Mouse (Mus musculus): ENCODE measurements at regions not wholly inside any gene's neighbourhood (a gene's known extent, or its start where the extent isn't known, plus 50 kb on each side); places are given as distances from the start of the nearest gene placed in this dataset.

GRCm38 (mm10) chr3:65002578-65002977 lies 106.6 kb upstream of the Kcnab1 start:
- H3K4me2 ChIP-seq (ENCODE audit: low read depth, low read length) = no peak overlapping the region
- TF ChIP-seq CTCF (IDR thresholded peaks at IDR 0.05; ENCODE audit: low read depth) = no peak
- no peak for TF ChIP-seq EP300 (IDR thresholded peaks at IDR 0.05; ENCODE audit: low read depth)
- no peaks in the 10 kb centered on the region for H3K4me1 ChIP-seq (ENCODE audit: control insufficient read depth, insufficient read depth)
- H3K9ac ChIP-seq (replicated peaks; ENCODE audit: low read depth, low read length) = no peak overlapping the region
- no peak overlapping the region for H3K27ac ChIP-seq (ENCODE audit: low read depth)
- DNase-seq (ENCODE audit: low spot score) (no peak), ATAC-seq (ENCODE audit: insufficient read depth, low read depth) (no peak)
- no peaks in the 10 kb centered on the region for H3K27me3 ChIP-seq (ENCODE audit: control insufficient read depth, insufficient read depth, low read length)
- H3K4me3 ChIP-seq (ENCODE audit: low read depth, low read length) = no peak overlapping the region
- H3K9me3 ChIP-seq (replicated peaks; ENCODE audit: control insufficient read depth, low read length) = no peaks in the 10 kb centered on the region
- H3K36me3 ChIP-seq (replicated peaks; ENCODE audit: control insufficient read depth, insufficient read depth, low read length) = no peaks in the 10 kb centered on the region

DNA sequence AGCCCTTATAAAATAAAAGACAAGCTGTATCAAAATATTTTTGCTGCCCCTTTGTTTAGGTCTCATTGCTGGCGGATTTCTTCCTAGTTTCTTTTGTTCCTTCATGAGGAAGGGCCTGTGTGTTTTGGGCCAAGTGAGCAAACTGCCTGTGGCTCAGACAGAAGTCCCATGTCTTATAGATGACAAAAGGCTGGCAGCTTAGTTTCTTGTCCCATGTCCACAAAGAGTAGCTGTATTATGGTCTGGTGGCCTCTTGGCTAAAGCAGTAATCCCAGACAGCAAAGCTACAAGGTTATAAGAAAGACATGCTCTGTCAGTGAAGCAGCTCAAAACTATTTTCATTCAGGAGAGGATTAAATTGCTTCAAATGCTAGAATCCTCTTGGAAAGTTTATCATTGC lies 103.1 kb upstream of the Kcnab1 start:
- DNase-seq (ENCODE audit: low spot score) (no peak), ATAC-seq (ENCODE audit: insufficient read depth, low read depth) (no peak)
- TF ChIP-seq EP300 (IDR thresholded peaks at IDR 0.05; ENCODE audit: low read depth) = no peak
- no peak for TF ChIP-seq CTCF (IDR thresholded peaks at IDR 0.05; ENCODE audit: low read depth)
- no peaks in the 10 kb centered on the region for H3K9me3 ChIP-seq (replicated peaks; ENCODE audit: control insufficient read depth, low read length)
- H3K4me2 ChIP-seq (ENCODE audit: low read depth, low read length) = no peak overlapping the region
- no peak overlapping the region for H3K4me3 ChIP-seq (ENCODE audit: low read depth, low read length)
- no peaks in the 10 kb centered on the region for H3K36me3 ChIP-seq (replicated peaks; ENCODE audit: control insufficient read depth, insufficient read depth, low read length)
- no peak overlapping the region for H3K9ac ChIP-seq (replicated peaks; ENCODE audit: low read depth, low read length)
- no peak overlapping the region for H3K27ac ChIP-seq (ENCODE audit: low read depth)
- 94% methylated on average over 1 of the region's 1 CpGs for WGBS
- H3K4me1 ChIP-seq (ENCODE audit: control insufficient read depth, insufficient read depth) = no peaks in the 10 kb centered on the region
- no peaks in the 10 kb centered on the region for H3K27me3 ChIP-seq (ENCODE audit: control insufficient read depth, insufficient read depth, low read length)

DNA sequence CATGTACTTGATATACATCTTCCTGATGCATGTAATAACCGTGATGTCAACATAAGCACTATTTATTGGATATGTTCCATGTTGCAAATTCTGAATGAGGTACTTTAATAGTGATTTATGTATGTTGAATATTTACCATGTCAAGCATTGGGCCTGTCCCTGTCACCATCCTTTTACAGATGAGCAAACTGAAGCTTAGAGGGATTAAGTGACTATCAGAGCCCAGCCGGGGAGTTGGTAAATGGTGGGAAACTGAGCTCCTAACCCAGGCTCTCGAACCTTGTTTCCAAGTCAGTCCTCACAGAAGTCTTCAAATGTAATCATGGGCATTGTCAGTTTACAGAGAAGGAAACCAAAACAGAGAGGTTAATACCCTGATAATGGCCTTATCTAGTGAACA lies 102.6 kb upstream of the Kcnab1 start:
- H3K4me1 ChIP-seq (ENCODE audit: control insufficient read depth, insufficient read depth) = no peaks in the 10 kb centered on the region
- H3K27ac ChIP-seq (ENCODE audit: low read depth) = no peak overlapping the region
- ATAC-seq (ENCODE audit: insufficient read depth, low read depth) = no peak
- no peaks in the 10 kb centered on the region for H3K9me3 ChIP-seq (replicated peaks; ENCODE audit: control insufficient read depth, low read length)
- no peak overlapping the region for H3K9ac ChIP-seq (replicated peaks; ENCODE audit: low read depth, low read length)
- no peak overlapping the region for H3K4me2 ChIP-seq (ENCODE audit: low read depth, low read length)
- H3K4me3 ChIP-seq (ENCODE audit: low read depth, low read length) = no peak overlapping the region
- DNase-seq (ENCODE audit: low spot score) = no peak
- H3K27me3 ChIP-seq (ENCODE audit: control insufficient read depth, insufficient read depth, low read length) = no peaks in the 10 kb centered on the region
- TF ChIP-seq CTCF (IDR thresholded peaks at IDR 0.05; ENCODE audit: low read depth) (no peak), EP300 (IDR thresholded peaks at IDR 0.05; ENCODE audit: low read depth) (no peak)
- no peaks in the 10 kb centered on the region for H3K36me3 ChIP-seq (replicated peaks; ENCODE audit: control insufficient read depth, insufficient read depth, low read length)
- 62% methylated on average over 3 of the region's 3 CpGs for WGBS

DNA sequence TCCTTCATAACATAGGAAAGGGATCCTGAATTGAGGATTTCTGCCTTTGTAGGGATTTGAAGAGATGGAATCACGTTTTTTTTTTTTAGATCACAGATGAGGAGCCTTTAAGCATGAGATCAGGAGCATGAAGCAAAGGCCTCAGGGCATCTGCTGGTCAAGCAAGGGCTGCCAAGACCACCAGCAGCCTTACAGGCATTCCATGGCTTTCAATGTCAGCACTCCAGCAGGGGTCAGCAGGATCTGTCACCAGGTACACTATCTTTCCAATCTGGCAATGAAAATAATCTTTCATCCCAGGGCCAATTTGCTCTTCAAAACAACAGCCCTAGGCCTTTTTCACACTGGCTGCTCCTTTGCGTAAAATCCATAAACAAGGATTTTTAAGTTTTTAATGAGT lies 85.3 kb upstream of the Kcnab1 start:
- H3K27me3 ChIP-seq (ENCODE audit: control insufficient read depth, insufficient read depth, low read length) = no peaks in the 10 kb centered on the region
- H3K9ac ChIP-seq (replicated peaks; ENCODE audit: low read depth, low read length) = no peak overlapping the region
- WGBS = 56% methylated on average over 2 of the region's 2 CpGs
- H3K36me3 ChIP-seq (replicated peaks; ENCODE audit: control insufficient read depth, insufficient read depth, low read length) = no peaks in the 10 kb centered on the region
- no peaks in the 10 kb centered on the region for H3K4me1 ChIP-seq (ENCODE audit: control insufficient read depth, insufficient read depth)
- H3K4me2 ChIP-seq (ENCODE audit: low read depth, low read length) = no peak overlapping the region
- TF ChIP-seq EP300 (IDR thresholded peaks at IDR 0.05; ENCODE audit: low read depth) (no peak), CTCF (IDR thresholded peaks at IDR 0.05; ENCODE audit: low read depth) (no peak)
- no peak for ATAC-seq (ENCODE audit: insufficient read depth, low read depth)
- no peak overlapping the region for H3K27ac ChIP-seq (ENCODE audit: low read depth)
- no peaks in the 10 kb centered on the region for H3K9me3 ChIP-seq (replicated peaks; ENCODE audit: control insufficient read depth, low read length)
- DNase-seq (ENCODE audit: low spot score) = no peak
- no peak overlapping the region for H3K4me3 ChIP-seq (ENCODE audit: low read depth, low read length)

DNA sequence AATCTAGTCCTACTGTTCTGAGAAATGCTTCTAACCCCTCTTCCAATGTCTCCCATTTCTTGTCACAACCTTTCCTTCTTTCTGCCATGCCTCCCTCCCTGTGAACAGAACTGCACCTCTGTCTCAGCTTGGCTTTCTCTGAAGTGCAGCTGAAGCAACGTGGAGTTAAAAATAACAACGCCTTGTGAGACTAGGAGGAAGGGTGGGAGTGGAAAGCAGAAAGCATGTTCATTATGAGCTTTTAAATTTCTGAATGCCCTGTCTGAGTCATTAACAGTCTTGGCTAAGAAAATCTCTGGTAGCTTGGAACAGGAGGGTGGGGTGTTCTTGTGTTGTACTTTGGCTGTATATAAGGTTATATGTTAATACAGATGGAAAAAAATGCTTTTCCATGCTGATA lies 71.6 kb upstream of the Kcnab1 start:
- Histone ChIP-seq H3K27me3 (ENCODE audit: control insufficient read depth, insufficient read depth, low read length) (no peaks in the 10 kb centered on the region), H3K4me3 (ENCODE audit: low read depth, low read length) (no peak overlapping the region), H3K27ac (ENCODE audit: low read depth) (no peak overlapping the region), H3K4me2 (ENCODE audit: low read depth, low read length) (no peak overlapping the region), H3K9me3 (replicated peaks; ENCODE audit: control insufficient read depth, low read length) (no peaks in the 10 kb centered on the region), H3K36me3 (replicated peaks; ENCODE audit: control insufficient read depth, insufficient read depth, low read length) (no peaks in the 10 kb centered on the region), H3K9ac (replicated peaks; ENCODE audit: low read depth, low read length) (no peak overlapping the region), H3K4me1 (ENCODE audit: control insufficient read depth, insufficient read depth) (no peaks in the 10 kb centered on the region)
- DNase-seq (ENCODE audit: low spot score) (no peak), ATAC-seq (ENCODE audit: insufficient read depth, low read depth) (no peak)
- WGBS = 25% methylated on average over 2 of the region's 2 CpGs
- TF ChIP-seq EP300 (IDR thresholded peaks at IDR 0.05; ENCODE audit: low read depth) (no peak), CTCF (IDR thresholded peaks at IDR 0.05; ENCODE audit: low read depth) (no peak)

DNA sequence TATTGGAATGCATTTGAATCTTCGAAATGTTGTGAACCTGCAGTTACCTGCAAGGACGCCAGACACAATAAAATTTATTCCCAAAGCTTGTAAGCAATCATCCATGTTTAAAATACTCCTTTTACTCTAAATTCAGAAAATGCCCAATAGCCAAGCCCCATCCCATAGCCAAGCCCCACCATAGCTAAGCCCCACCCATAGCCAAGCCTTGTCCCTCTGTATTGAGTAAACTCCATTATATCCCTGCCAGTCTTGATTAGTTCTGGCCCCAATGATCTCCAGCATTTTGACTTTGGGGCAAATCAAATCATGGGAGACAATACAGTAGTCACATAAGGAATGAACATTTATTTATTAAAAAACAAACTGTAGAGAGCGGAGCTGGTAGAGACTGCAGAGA lies 61.3 kb upstream of the Kcnab1 start:
- Histone ChIP-seq H3K9ac (replicated peaks; ENCODE audit: low read depth, low read length) (no peak overlapping the region), H3K4me3 (ENCODE audit: low read depth, low read length) (no peak overlapping the region), H3K36me3 (replicated peaks; ENCODE audit: control insufficient read depth, insufficient read depth, low read length) (no peaks in the 10 kb centered on the region), H3K4me2 (ENCODE audit: low read depth, low read length) (no peak overlapping the region), H3K9me3 (replicated peaks; ENCODE audit: control insufficient read depth, low read length) (no peaks in the 10 kb centered on the region), H3K27me3 (ENCODE audit: control insufficient read depth, insufficient read depth, low read length) (no peaks in the 10 kb centered on the region), H3K27ac (ENCODE audit: low read depth) (no peak overlapping the region), H3K4me1 (ENCODE audit: control insufficient read depth, insufficient read depth) (no peaks in the 10 kb centered on the region)
- ATAC-seq (ENCODE audit: insufficient read depth, low read depth) (no peak), DNase-seq (ENCODE audit: low spot score) (no peak)
- TF ChIP-seq CTCF (IDR thresholded peaks at IDR 0.05; ENCODE audit: low read depth) (no peak), EP300 (IDR thresholded peaks at IDR 0.05; ENCODE audit: low read depth) (no peak)
- WGBS = 84% methylated on average over 3 of the region's 3 CpGs

Data from heart, postnatal 0 days (tissue).